Mouse (Mus musculus) CH12.LX (cell line): Measurements from ENCODE around the gene Akr1c19.

Experiments used
- CTCF ChIP-seq, 2 experiments: IDR thresholded peaks in 1 of 2; conservative IDR thresholded peaks in 1 of 2; 2 replicates each; pipeline ENCODE4 v1.5.1; 2011 to 2012; ENCODE audit warnings: low read depth in 2 of 2, low read length in 2 of 2, improper control_type of control experiment in 1 of 2, inconsistent platforms in 1 of 2, mild to moderate bottlenecking in 1 of 2, moderate library complexity in 1 of 2
- E2F4 ChIP-seq: IDR thresholded peaks from 2 replicates; pipeline ENCODE4 v1.6.1; 2011; ENCODE audit warnings: low read depth, low read length, improper control_type of control experiment; ENCODE audit not compliant: insufficient replicate concordance
- GABPA ChIP-seq: IDR thresholded peaks from 2 replicates; pipeline ENCODE4 v1.6.1; 2012; ENCODE audit warnings: low read depth, low read length, improper control_type of control experiment, inconsistent platforms; ENCODE audit not compliant: insufficient replicate concordance
- MAFK ChIP-seq: IDR thresholded peaks from 2 replicates; pipeline ENCODE4 v1.6.1; 2011; ENCODE audit warnings: low read length, improper control_type of control experiment; ENCODE audit not compliant: insufficient replicate concordance
- NELFE ChIP-seq: IDR thresholded peaks from 2 replicates; pipeline ENCODE4 v1.6.1; 2011; ENCODE audit warnings: low read depth, low read length, improper control_type of control experiment
- SIN3A ChIP-seq: IDR thresholded peaks from 2 replicates; pipeline ENCODE4 v1.6.1; 2012; ENCODE audit warnings: low read length, improper control_type of control experiment, inconsistent platforms
- TBP ChIP-seq: conservative IDR thresholded peaks from 2 replicates; pipeline ENCODE4 v1.6.1; 2011; ENCODE audit warnings: low read depth, low read length, improper control_type of control experiment
- USF1 ChIP-seq: IDR thresholded peaks from 2 replicates; pipeline ENCODE4 v1.6.1; 2014; ENCODE audit warnings: low read depth, mild to moderate bottlenecking, inconsistent platforms, low read length, improper control_type of control experiment

- TF ChIP-seq CTCF (conservative IDR thresholded peaks at IDR 0.05 in 1 of 2, IDR thresholded peaks at IDR 0.05 in 1 of 2; ENCODE audit: low read depth in 2 of 2, low read length in 2 of 2), result no peak
- TF ChIP-seq MAFK, result no peak
- TF ChIP-seq GABPA, result no peak
- no peak for TF ChIP-seq NELFE
- TF ChIP-seq SIN3A, result no peak
- no peak for TF ChIP-seq USF1
- no peak for TF ChIP-seq E2F4
- no peak for TF ChIP-seq TBP
These were observed 49.0 kb downstream of the Akr1c19 start for GRCm38 (mm10) chr13:4277526-4277925.
